Mouse (Mus musculus) duodenum, adult 2 months (tissue): ENCODE data around the gene Gm32742. TPM values are rescaled to one million over a fixed set of nuclear protein-coding genes. Genes with fewer than 3 reads are reported as not detected.

ENCODE experiments used
- polyA plus RNA-seq: library from polyadenylated mRNA; depleted of rRNA; stranded (reverse); fragments of >200 nt; gene quantifications from 2 replicates; pipeline ENCODE4 v1.2.3, GENCODE M21; 2012; ENCODE audit warnings: low replicate concordance; rRNA removed

Gm32742 gene
- 0.25 and 1.5 TPM in 2 replicates for polyA plus RNA-seq

GRCm38 (mm10) chr9:51165312-51166180 lies at the start of gene Gm32742:
Gene Gm32742 (minus strand): TSS chr9:51165517.

GRCm38 (mm10) chr9:51213023-51213728 lies 47.9 kb upstream of the Gm32742 start, which contains the start of gene Pou2af1:
Gene Pou2af1 (plus strand): TSS chr9:51213708.

GRCm38 (mm10) chr9:51101756-51102425 lies 63.4 kb downstream of the Gm32742 start, which contains the start of gene 4833427G06Rik:
Gene 4833427G06Rik (minus strand): TSS chr9:51102078.

Other genes with a start within 250 kb of the Gm32742 start
- gene Sik2, start 156.4 kb downstream of the Gm32742 start, polyA plus RNA-seq: 7.1 TPM in 2 replicates
- gene Btg4, start 104.6 kb downstream of the Gm32742 start, polyA plus RNA-seq: not detected in 2 replicates
- 0.17 and 0.22 TPM in 2 replicates for gene Layn, start 88.4 kb downstream of the Gm32742 start, polyA plus RNA-seq
- gene 4833427G06Rik, start 63.4 kb downstream of the Gm32742 start, polyA plus RNA-seq: not detected in 2 replicates
- 22.1 and 23.1 TPM in 2 replicates for gene Pou2af1, start 48.2 kb upstream of the Gm32742 start, polyA plus RNA-seq
- 2.6 and 4.0 TPM in 2 replicates for gene Colca2, start 113.1 kb upstream of the Gm32742 start, polyA plus RNA-seq
- 15.7 and 36.3 TPM in 2 replicates for gene 1810046K07Rik, start 163.4 kb upstream of the Gm32742 start, polyA plus RNA-seq